Mouse (Mus musculus) kidney, embryonic 16.5 days (tissue): Measurements from ENCODE around the gene Tenm3. TPM values are rescaled to one million over a fixed set of nuclear protein-coding genes. Genes with fewer than 3 reads are reported as not detected.

Experiments
- ATAC-seq: fragments of 200-750 bp; cut with Nextera tagmentation; 2 replicates; pipeline ENCODE4 v1.8.0; 2017; ENCODE audit warnings: moderate TSS enrichment; ENCODE audit not compliant: low FRiP score, low TSS enrichment
- H3K27ac ChIP-seq: fragments of 300-500 bp; sonication (generic); 2 replicates; pipeline ENCODE4 v1.5.1; 2014; ENCODE audit warnings: low read length
- H3K27me3 ChIP-seq: fragments of 300-500 bp; sonication (generic); 2 replicates; pipeline ENCODE4 v1.6.1; 2014; ENCODE audit warnings: low read length, control low read depth, mixed read lengths; ENCODE audit not compliant: insufficient read depth
- H3K36me3 ChIP-seq: fragments of 300-500 bp; sonication (generic); 2 replicates; pipeline ENCODE4 v1.6.1; 2014; ENCODE audit warnings: low read length, control low read depth, mixed read lengths; ENCODE audit not compliant: insufficient read depth
- H3K4me1 ChIP-seq: fragments of 300-500 bp; sonication (generic); 2 replicates; pipeline ENCODE4 v1.6.1; 2014; ENCODE audit warnings: low read length, control low read depth, mixed read lengths; ENCODE audit not compliant: insufficient read depth
- H3K4me2 ChIP-seq: fragments of 300-500 bp; sonication (generic); replicated peaks from 2 replicates; pipeline ENCODE4 v1.6.1; 2014; ENCODE audit warnings: low read depth, low read length
- H3K4me3 ChIP-seq: fragments of 300-500 bp; sonication (generic); 2 replicates; pipeline ENCODE4 v1.5.1; 2014; ENCODE audit warnings: mild to moderate bottlenecking, low read length
- H3K9ac ChIP-seq: fragments of 300-500 bp; sonication (generic); replicated peaks from 2 replicates; pipeline ENCODE4 v1.6.1; 2014; ENCODE audit warnings: low read length
- H3K9me3 ChIP-seq: fragments of 300-500 bp; sonication (generic); 2 replicates; pipeline ENCODE4 v1.6.1; 2016; ENCODE audit warnings: low read length, control low read depth
- WGBS: fragments of 180-500 bp; shearing (Covaris S2); extraction: QIAGEN DNeasy Blood & Tissue Kit; methylation state at CpG from one replicate; pipeline ENCODE4 v1.1.7; 2014; 5-methylcytosine and 5-hydroxymethylcytosine counted together
- polyA plus RNA-seq: library from polyadenylated mRNA; unstranded; fragments of >200 nt; fragmentation: Nextera tagmentation; extraction: Ambion mirVana; gene quantifications from 2 replicates; pipeline ENCODE4 v1.2.1, GENCODE M21; 2015

Tenm3 gene
- polyA plus RNA-seq, 1 experiment from 2014 or later = 20.3 TPM

- peaks cover 6% of the 10 kb centered on the region for H3K4me1 ChIP-seq
- no peak overlapping the region for H3K27ac ChIP-seq
- no peaks in the 10 kb centered on the region for H3K36me3 ChIP-seq
- H3K9me3 ChIP-seq = no peaks in the 10 kb centered on the region
- 45% methylated on average over 15 of the region's 15 CpGs for WGBS
- 0 out of 2 replicates have a peak overlapping the region, but pooled peaks have one; percentile 10 for H3K4me2 ChIP-seq
- ATAC-seq = no peak
- H3K9ac ChIP-seq = no peak overlapping the region
- no peak overlapping the region for H3K4me3 ChIP-seq
- no peaks in the 10 kb centered on the region for H3K27me3 ChIP-seq
Measured at GRCm38 (mm10) chr8:48655381-48656043, 188.2 kb downstream of the Tenm3 start.

- H3K9me3 ChIP-seq = 0 out of 2 replicates have a peak, but pooled peaks cover 4% of the 10 kb centered on the region
- no peaks in the 10 kb centered on the region for H3K27me3 ChIP-seq
- no peak overlapping the region for H3K4me2 ChIP-seq
- no peaks in the 10 kb centered on the region for H3K36me3 ChIP-seq
- no peaks in the 10 kb centered on the region for H3K4me1 ChIP-seq
- no peak overlapping the region for H3K9ac ChIP-seq
- 82% methylated on average over 7 of the region's 7 CpGs for WGBS
- no peak for ATAC-seq
- no peak overlapping the region for H3K27ac ChIP-seq
- no peak overlapping the region for H3K4me3 ChIP-seq
Measured at GRCm38 (mm10) chr8:48649845-48650244, 193.9 kb downstream of the Tenm3 start.

DNA sequence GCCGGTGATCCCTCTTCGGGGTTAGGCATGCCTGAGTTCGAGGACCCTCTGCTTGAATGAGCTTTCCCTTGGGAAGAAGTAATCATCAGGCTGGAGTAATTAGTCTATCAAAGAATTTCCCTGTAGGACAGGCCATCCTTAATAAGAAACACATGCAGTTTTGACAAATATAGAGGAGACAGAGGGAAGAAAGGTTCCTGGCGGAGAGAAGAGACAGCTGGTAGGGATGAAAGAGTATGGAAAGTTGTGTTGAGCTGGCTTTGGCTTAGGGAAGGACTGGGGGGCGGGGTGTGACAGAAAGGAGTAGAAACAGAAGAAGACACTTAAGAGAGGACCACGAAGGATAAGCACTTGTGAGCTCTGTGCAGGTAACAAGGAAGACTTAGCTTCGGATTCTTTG is 194.3 kb downstream of the Tenm3 start:
- no peak overlapping the region for H3K27ac ChIP-seq
- no peak overlapping the region for H3K9ac ChIP-seq
- H3K36me3 ChIP-seq = no peaks in the 10 kb centered on the region
- no peaks in the 10 kb centered on the region for H3K4me1 ChIP-seq
- no peak for ATAC-seq
- H3K9me3 ChIP-seq = 0 out of 2 replicates have a peak, but pooled peaks cover 4% of the 10 kb centered on the region
- H3K27me3 ChIP-seq = no peaks in the 10 kb centered on the region
- WGBS = 75% methylated on average over 7 of the region's 7 CpGs
- H3K4me3 ChIP-seq = no peak overlapping the region
- H3K4me2 ChIP-seq = no peak overlapping the region

DNA sequence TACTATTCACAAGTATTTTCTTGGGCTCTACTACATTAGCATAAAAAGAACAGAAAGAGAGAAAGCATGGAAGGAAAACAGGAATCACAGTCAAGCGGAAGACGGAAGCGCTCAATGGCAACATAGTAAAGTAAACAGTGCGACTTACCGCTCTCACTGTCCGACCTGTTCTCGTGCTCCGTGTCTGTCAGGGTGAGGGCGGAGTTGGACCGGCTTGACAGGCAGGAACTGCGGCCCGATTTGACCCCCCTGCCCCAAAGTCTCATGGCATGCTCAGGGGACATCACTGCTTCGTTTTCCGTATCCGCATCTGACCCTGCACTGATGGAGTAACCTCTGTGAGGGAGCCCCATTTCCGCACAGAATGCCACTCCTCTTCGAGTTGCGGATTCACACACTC is 197.6 kb downstream of the Tenm3 start:
- Histone ChIP-seq H3K27me3 (no peaks in the 10 kb centered on the region), H3K4me1 (no peaks in the 10 kb centered on the region), H3K36me3 (no peaks in the 10 kb centered on the region), H3K4me3 (no peak overlapping the region), H3K9me3 (0 out of 2 replicates have a peak, but pooled peaks cover 4% of the 10 kb centered on the region), H3K27ac (no peak overlapping the region), H3K4me2 (no peak overlapping the region), H3K9ac (no peak overlapping the region)
- 78% methylated on average over 18 of the region's 18 CpGs for WGBS
- ATAC-seq = no peak

GRCm38 (mm10) chr8:48638129-48638528 is 205.6 kb downstream of the Tenm3 start:
- H3K9ac ChIP-seq = no peak overlapping the region
- no peak overlapping the region for H3K4me3 ChIP-seq
- no peaks in the 10 kb centered on the region for H3K36me3 ChIP-seq
- H3K4me2 ChIP-seq = no peak overlapping the region
- 79% methylated on average over 4 of the region's 4 CpGs for WGBS
- H3K9me3 ChIP-seq = no peaks in the 10 kb centered on the region
- H3K4me1 ChIP-seq = 0 out of 2 replicates have a peak, but pooled peaks cover 3% of the 10 kb centered on the region
- no peak overlapping the region for H3K27ac ChIP-seq
- H3K27me3 ChIP-seq = no peaks in the 10 kb centered on the region
- no peak for ATAC-seq

GRCm38 (mm10) chr8:48636979-48637378 is 206.8 kb downstream of the Tenm3 start:
- H3K27ac ChIP-seq = no peak overlapping the region
- ATAC-seq = no peak
- no peak overlapping the region for H3K4me3 ChIP-seq
- no peak overlapping the region for H3K9ac ChIP-seq
- no peaks in the 10 kb centered on the region for H3K27me3 ChIP-seq
- no peak overlapping the region for H3K4me2 ChIP-seq
- 0 out of 2 replicates have a peak, but pooled peaks cover 3% of the 10 kb centered on the region for H3K4me1 ChIP-seq
- no peaks in the 10 kb centered on the region for H3K36me3 ChIP-seq
- H3K9me3 ChIP-seq = no peaks in the 10 kb centered on the region
- WGBS = 86% methylated on average over 5 of the region's 5 CpGs

- no peaks in the 10 kb centered on the region for H3K27me3 ChIP-seq
- no peak overlapping the region for H3K4me3 ChIP-seq
- no peak overlapping the region for H3K9ac ChIP-seq
- H3K27ac ChIP-seq = no peak overlapping the region
- H3K36me3 ChIP-seq = no peaks in the 10 kb centered on the region
- no peaks in the 10 kb centered on the region for H3K9me3 ChIP-seq
- no peak for ATAC-seq
- 0 out of 2 replicates have a peak, but pooled peaks cover 3% of the 10 kb centered on the region for H3K4me1 ChIP-seq
- no peak overlapping the region for H3K4me2 ChIP-seq
- 52% methylated on average over 4 of the region's 4 CpGs for WGBS
Measured at GRCm38 (mm10) chr8:48635815-48636214, 207.9 kb downstream of the Tenm3 start.

DNA sequence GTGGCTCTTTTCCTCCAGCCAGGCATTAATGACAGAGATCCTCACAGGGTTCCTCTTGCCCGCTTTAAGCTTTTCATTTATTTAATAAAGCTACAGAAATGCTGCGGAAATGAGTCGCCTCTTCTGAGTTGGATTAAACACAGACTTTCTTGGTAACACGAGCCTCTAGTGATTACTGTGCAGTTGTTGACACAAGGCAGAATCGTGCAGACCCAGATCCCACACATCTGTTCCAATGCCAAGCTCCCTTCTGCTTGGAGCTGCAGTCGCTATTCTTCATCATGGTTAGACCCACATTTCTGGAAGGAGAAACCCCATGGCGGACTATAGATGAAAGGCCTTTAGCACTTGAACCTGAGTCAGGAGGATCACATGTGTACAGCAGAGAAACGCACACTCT is 210.3 kb downstream of the Tenm3 start:
- no peak overlapping the region for H3K9ac ChIP-seq
- ATAC-seq = no peak
- H3K27ac ChIP-seq = no peak overlapping the region
- no peaks in the 10 kb centered on the region for H3K9me3 ChIP-seq
- H3K4me3 ChIP-seq = no peak overlapping the region
- WGBS = 58% methylated on average over 8 of the region's 8 CpGs
- H3K4me1 ChIP-seq = 0 out of 2 replicates have a peak, but pooled peaks cover 3% of the 10 kb centered on the region
- no peak overlapping the region for H3K4me2 ChIP-seq
- H3K36me3 ChIP-seq = no peaks in the 10 kb centered on the region
- H3K27me3 ChIP-seq = no peaks in the 10 kb centered on the region

DNA sequence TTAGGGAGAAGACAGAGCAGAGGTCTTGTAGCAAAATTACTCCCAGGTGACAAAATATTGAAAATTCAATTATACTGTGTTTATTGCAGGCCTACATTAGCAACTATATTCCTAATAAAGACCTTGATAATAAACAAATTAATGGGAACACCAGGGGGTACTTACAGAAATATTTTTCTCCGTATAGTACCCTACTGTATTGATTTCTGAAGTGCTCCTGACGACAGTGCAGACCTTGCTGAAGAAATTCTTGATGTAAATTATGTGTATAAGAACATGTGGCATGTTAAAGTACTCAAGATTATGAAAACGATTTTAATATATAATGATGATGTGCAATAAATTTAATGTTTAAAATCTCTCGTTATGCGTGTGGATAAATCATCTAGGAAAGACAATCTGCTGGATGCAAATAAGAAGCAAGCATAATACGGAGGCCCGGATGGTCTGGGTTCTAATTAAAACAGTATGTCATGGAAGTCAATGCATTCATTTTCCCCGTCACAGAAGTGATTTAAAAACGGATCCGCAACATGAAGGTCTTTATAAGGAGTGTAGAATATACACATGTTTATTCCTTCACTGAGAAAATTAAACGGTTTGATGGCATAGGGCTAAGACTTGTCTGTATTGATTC is 221.1 kb downstream of the Tenm3 start:
- Histone ChIP-seq H3K9me3 (no peaks in the 10 kb centered on the region), H3K27me3 (no peaks in the 10 kb centered on the region), H3K27ac (no peak overlapping the region), H3K4me3 (no peak overlapping the region), H3K4me1 (no peaks in the 10 kb centered on the region), H3K36me3 (no peaks in the 10 kb centered on the region), H3K4me2 (no peak overlapping the region), H3K9ac (no peak overlapping the region)
- WGBS = 91% methylated on average over 11 of the region's 11 CpGs
- ATAC-seq = no peak

GRCm38 (mm10) chr8:48615088-48615487 is 228.7 kb downstream of the Tenm3 start:
- H3K27me3 ChIP-seq = no peaks in the 10 kb centered on the region
- peaks cover 30% of the 10 kb centered on the region for H3K4me1 ChIP-seq
- H3K27ac ChIP-seq = peak overlapping the region; percentile 2; the same call in 1 of the 2 replicates
- ATAC-seq = 0 out of 2 replicates have a peak, but pooled peaks have one; percentile 65
- H3K36me3 ChIP-seq = no peaks in the 10 kb centered on the region
- 18% methylated on average over 8 of the region's 8 CpGs for WGBS
- no peak overlapping the region for H3K4me3 ChIP-seq
- H3K9me3 ChIP-seq = no peaks in the 10 kb centered on the region
- no peak overlapping the region for H3K9ac ChIP-seq
- 0 out of 2 replicates have a peak overlapping the region, but pooled peaks have one; percentile 1 for H3K4me2 ChIP-seq
